Mouse (Mus musculus) liver, embryonic 11.5 days (tissue): ENCODE data around the gene Pnpla1. TPM values are rescaled to one million over a fixed set of nuclear protein-coding genes. Genes with fewer than 3 reads are reported as not detected.

Source experiments
- ATAC-seq: fragments of 200-750 bp; cut with Nextera tagmentation; replicated peaks from 2 replicates; pipeline ENCODE4 v1.8.0; 2017; ENCODE audit warnings: moderate number of reproducible peaks, mild to moderate bottlenecking, moderate TSS enrichment, moderate library complexity; ENCODE audit not compliant: low FRiP score
- DNase-seq: peaks from one replicate; pipeline ENCODE4 v3.0.0-alpha.2; 2017; ENCODE audit warnings: low spot score
- H3K27ac ChIP-seq: fragments of 300-500 bp; sonication (generic); 2 replicates; pipeline ENCODE4 v1.5.1; 2014; ENCODE audit warnings: mild to moderate bottlenecking, low read depth, low read length, control low read depth
- H3K27me3 ChIP-seq: fragments of 300-500 bp; sonication (generic); replicated peaks from 2 replicates; pipeline ENCODE4 v1.6.1; 2014; ENCODE audit warnings: low read length, mixed read lengths; ENCODE audit not compliant: control insufficient read depth, insufficient read depth
- H3K36me3 ChIP-seq: fragments of 300-500 bp; sonication (generic); 2 replicates; pipeline ENCODE4 v1.6.1; 2014; ENCODE audit warnings: mild to moderate bottlenecking, low read length, moderate library complexity, mixed read lengths; ENCODE audit not compliant: control insufficient read depth, insufficient read depth
- H3K4me1 ChIP-seq: fragments of 300-500 bp; sonication (generic); replicated peaks from 2 replicates; pipeline ENCODE4 v1.6.1; 2014; ENCODE audit warnings: low read length, mixed read lengths; ENCODE audit not compliant: control insufficient read depth, insufficient read depth
- H3K4me2 ChIP-seq: fragments of 300-500 bp; sonication (generic); 2 replicates; pipeline ENCODE4 v1.6.1; 2014; ENCODE audit warnings: mild to moderate bottlenecking, control low read depth, moderate library complexity
- H3K4me3 ChIP-seq: fragments of 300-500 bp; sonication (generic); 2 replicates; pipeline ENCODE4 v1.5.1; 2014; ENCODE audit warnings: low read depth, low read length, control low read depth
- H3K9ac ChIP-seq: fragments of 300-500 bp; sonication (generic); 2 replicates; pipeline ENCODE4 v1.6.1; 2014; ENCODE audit warnings: low read depth, low read length, control low read depth
- H3K9me3 ChIP-seq: fragments of 300-500 bp; sonication (generic); 2 replicates; pipeline ENCODE4 v1.6.1; 2016; ENCODE audit warnings: low read length, inconsistent platforms, mixed read lengths; ENCODE audit not compliant: control insufficient read depth
- WGBS: fragments of 180-500 bp; shearing (Covaris S2); extraction: QIAGEN DNeasy Blood & Tissue Kit; methylation state at CpG from one replicate; pipeline ENCODE4 v1.1.7; 2014; 5-methylcytosine and 5-hydroxymethylcytosine counted together
- polyA plus RNA-seq: library from polyadenylated mRNA; unstranded; fragments of >200 nt; fragmentation: Nextera tagmentation; extraction: Ambion mirVana; gene quantifications from 2 replicates; pipeline ENCODE4 v1.2.1, GENCODE M21; 2014

Gene Pnpla1
- polyA plus RNA-seq, 1 experiment from 2014 or later = not detected

DNA sequence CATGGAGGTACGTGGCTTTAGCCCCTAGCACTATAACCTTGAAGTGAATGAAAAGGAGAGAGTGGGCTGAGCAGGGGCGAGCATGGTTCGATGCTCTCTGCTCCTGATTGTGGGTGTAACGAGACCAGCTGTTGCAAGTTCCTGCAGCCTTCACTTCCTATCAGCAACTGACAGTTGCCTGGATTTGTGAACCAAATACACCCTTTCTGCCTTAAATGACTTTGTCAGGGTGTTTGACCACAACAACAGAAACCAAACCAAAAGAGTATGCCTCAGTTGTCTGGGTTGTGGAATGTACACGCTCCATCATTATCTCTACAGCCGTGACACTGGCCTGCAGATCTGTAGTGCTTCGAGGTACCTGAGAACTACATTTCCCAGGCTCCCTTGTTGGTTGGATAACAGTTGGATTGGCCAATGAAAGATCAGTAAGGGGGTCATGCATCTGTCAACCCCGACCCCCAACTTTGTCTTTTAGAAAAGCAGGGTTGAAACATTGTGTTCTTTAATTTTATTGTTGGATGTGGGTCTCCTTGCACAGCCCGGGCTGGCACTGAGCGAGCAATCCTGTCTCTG lies 25.8 kb downstream of the Pnpla1 start:
- Histone ChIP-seq H3K4me2 (no peak overlapping the region), H3K27me3 (peaks cover 12% of the 10 kb centered on the region), H3K4me1 (peaks cover 6% of the 10 kb centered on the region; the same call in 1 of the 2 replicates), H3K9me3 (no peaks in the 10 kb centered on the region), H3K27ac (no peak overlapping the region), H3K4me3 (no peak overlapping the region), H3K36me3 (no peaks in the 10 kb centered on the region), H3K9ac (no peak overlapping the region)
- WGBS = 56% methylated on average over 10 of the region's 10 CpGs
- no peak for ATAC-seq
- no peak for DNase-seq

DNA sequence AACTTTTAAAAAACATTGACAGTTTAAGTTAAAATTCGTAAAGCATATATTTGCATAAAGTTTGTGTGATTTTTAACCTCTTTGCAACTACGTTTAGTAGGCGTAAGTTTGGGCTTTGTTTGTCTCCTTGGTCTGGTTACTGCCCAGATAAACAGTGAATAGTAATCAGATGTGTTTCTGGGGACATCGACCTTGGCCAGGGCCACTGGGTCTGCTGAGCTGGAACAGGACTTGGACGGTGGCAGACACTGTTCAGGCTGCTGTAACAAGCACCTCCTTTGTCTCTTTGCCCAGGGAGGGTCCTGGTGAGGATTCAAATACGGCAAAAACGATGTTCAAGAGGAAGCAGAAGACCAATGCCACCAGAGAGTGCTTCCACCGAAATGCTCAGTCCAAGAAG lies 27.0 kb downstream of the Pnpla1 start:
- Histone ChIP-seq H3K4me1 (peaks cover 6% of the 10 kb centered on the region; the same call in 1 of the 2 replicates), H3K4me2 (no peak overlapping the region), H3K27ac (no peak overlapping the region), H3K9me3 (no peaks in the 10 kb centered on the region), H3K27me3 (peaks cover 9% of the 10 kb centered on the region), H3K36me3 (no peaks in the 10 kb centered on the region), H3K4me3 (no peak overlapping the region), H3K9ac (no peak overlapping the region)
- DNase-seq = no peak
- 79% methylated on average over 8 of the region's 8 CpGs for WGBS
- no peak for ATAC-seq

- DNase-seq (no peak), ATAC-seq (no peak)
- H3K4me3 ChIP-seq = no peak overlapping the region
- no peaks in the 10 kb centered on the region for H3K27me3 ChIP-seq
- no peak overlapping the region for H3K4me2 ChIP-seq
- H3K36me3 ChIP-seq = no peaks in the 10 kb centered on the region
- no peak overlapping the region for H3K9ac ChIP-seq
- 72% methylated on average over 8 of the region's 8 CpGs for WGBS
- H3K4me1 ChIP-seq = peaks cover 6% of the 10 kb centered on the region; the same call in 1 of the 2 replicates
- H3K27ac ChIP-seq = no peak overlapping the region
- H3K9me3 ChIP-seq = no peaks in the 10 kb centered on the region
Observed at GRCm38 (mm10) chr17:28886266-28886665, 28.1 kb downstream of the Pnpla1 start.

GRCm38 (mm10) chr17:28894050-28894767 lies 36.0 kb downstream of the Pnpla1 start:
- no peak for DNase-seq
- 66% methylated on average over 11 of the region's 11 CpGs for WGBS
- Histone ChIP-seq H3K36me3 (no peaks in the 10 kb centered on the region), H3K4me3 (no peak overlapping the region), H3K27ac (no peak overlapping the region), H3K4me2 (no peak overlapping the region), H3K27me3 (no peaks in the 10 kb centered on the region), H3K9me3 (no peaks in the 10 kb centered on the region), H3K4me1 (no peaks in the 10 kb centered on the region; the same call in 1 of the 2 replicates), H3K9ac (no peak overlapping the region)
- no peak for ATAC-seq

GRCm38 (mm10) chr17:28895217-28895875 lies 37.1 kb downstream of the Pnpla1 start:
- Histone ChIP-seq H3K4me3 (no peak overlapping the region), H3K4me2 (no peak overlapping the region), H3K9me3 (no peaks in the 10 kb centered on the region), H3K4me1 (peaks cover 3% of the 10 kb centered on the region; the same call in 1 of the 2 replicates), H3K9ac (no peak overlapping the region), H3K27me3 (no peaks in the 10 kb centered on the region), H3K27ac (no peak overlapping the region), H3K36me3 (no peaks in the 10 kb centered on the region)
- WGBS = 92% methylated on average over 21 of the region's 21 CpGs
- DNase-seq (no peak), ATAC-seq (no peak)

GRCm38 (mm10) chr17:28896095-28896780 lies 38.0 kb downstream of the Pnpla1 start:
- no peak overlapping the region for H3K4me3 ChIP-seq
- H3K36me3 ChIP-seq = no peaks in the 10 kb centered on the region
- ATAC-seq (no peak), DNase-seq (no peak)
- H3K9me3 ChIP-seq = no peaks in the 10 kb centered on the region
- H3K27ac ChIP-seq = no peak overlapping the region
- H3K4me2 ChIP-seq = no peak overlapping the region
- no peaks in the 10 kb centered on the region for H3K27me3 ChIP-seq
- peaks cover 3% of the 10 kb centered on the region; the same call in 1 of the 2 replicates for H3K4me1 ChIP-seq
- 87% methylated on average over 11 of the region's 11 CpGs for WGBS
- H3K9ac ChIP-seq = no peak overlapping the region

- Histone ChIP-seq H3K36me3 (no peaks in the 10 kb centered on the region), H3K27ac (no peak overlapping the region), H3K9me3 (no peaks in the 10 kb centered on the region), H3K9ac (no peak overlapping the region), H3K27me3 (no peaks in the 10 kb centered on the region), H3K4me3 (no peak overlapping the region), H3K4me1 (peaks cover 3% of the 10 kb centered on the region; the same call in 1 of the 2 replicates), H3K4me2 (no peak overlapping the region)
- WGBS = 90% methylated on average over 5 of the region's 5 CpGs
- no peak for DNase-seq
- no peak for ATAC-seq
Observed at GRCm38 (mm10) chr17:28897817-28898216, 39.6 kb downstream of the Pnpla1 start.

GRCm38 (mm10) chr17:28898249-28898648 lies 40.0 kb downstream of the Pnpla1 start:
- H3K4me1 ChIP-seq = peaks cover 3% of the 10 kb centered on the region; the same call in 1 of the 2 replicates
- no peaks in the 10 kb centered on the region for H3K27me3 ChIP-seq
- no peak overlapping the region for H3K27ac ChIP-seq
- no peak overlapping the region for H3K4me3 ChIP-seq
- H3K4me2 ChIP-seq = no peak overlapping the region
- DNase-seq (no peak), ATAC-seq (no peak)
- WGBS = 63% methylated on average over 5 of the region's 5 CpGs
- no peaks in the 10 kb centered on the region for H3K9me3 ChIP-seq
- H3K9ac ChIP-seq = no peak overlapping the region
- no peaks in the 10 kb centered on the region for H3K36me3 ChIP-seq
